ENCODE assay signal across 17 mouse cellular contexts in the genomic region with DNA sequence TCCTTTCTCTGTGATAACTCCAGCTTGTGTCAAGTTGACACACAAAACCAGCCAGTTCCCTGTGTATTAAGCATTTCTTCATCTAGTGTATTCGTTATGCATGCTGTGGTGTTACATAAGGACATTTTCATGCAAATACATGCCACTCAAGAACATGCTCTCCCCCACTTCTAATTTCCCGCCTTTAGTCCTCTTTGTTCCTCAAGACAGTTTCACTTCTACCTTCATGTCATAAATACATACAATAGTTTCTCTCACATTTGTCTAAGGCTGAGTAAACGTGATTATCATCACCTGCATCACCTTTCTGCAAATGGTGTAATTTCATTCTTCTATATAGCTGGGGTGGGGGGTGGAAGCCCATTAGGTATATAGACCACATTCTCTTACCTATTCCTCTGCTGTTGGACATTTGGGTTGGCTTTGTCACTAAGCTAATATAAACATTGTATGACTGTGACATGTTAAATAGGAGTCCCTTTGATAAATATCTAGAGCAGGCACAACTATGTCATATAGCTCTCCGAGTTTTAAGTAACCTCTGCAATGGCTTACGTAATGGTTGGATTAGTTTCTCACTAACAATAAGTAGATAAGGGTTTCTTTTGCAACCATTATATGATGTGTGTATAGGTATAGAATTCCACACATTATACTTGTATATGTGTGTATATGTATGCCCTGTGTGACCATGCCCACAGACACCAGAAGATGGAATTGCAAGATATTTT. TPM values are rescaled to one million over a fixed set of nuclear protein-coding genes. Genes with fewer than 3 reads are reported as not detected.
"Had no signal": no experiment of that assay in that cellular context is flagged by ENCODE, and none has a peak within 500 bp of the region (broad histone marks: within the 10 kb centered on the region; RNA-seq: fewer than 3 reads in every experiment).

No protein-coding gene starts in this region.

- H3K9me3 ChIP-seq: limb, embryonic 12.5 days; liver, embryonic 13.5 days; lung, embryonic 15.5 days; midbrain, embryonic 13.5 days; neural tube, embryonic 12.5 days had no signal

- H3K4me2 ChIP-seq: limb, embryonic 12.5 days; liver, embryonic 13.5 days; lung, embryonic 15.5 days; midbrain, embryonic 13.5 days; neural tube, embryonic 12.5 days had no signal

- H3K4me1 ChIP-seq: midbrain, embryonic 13.5 days; neural tube, embryonic 12.5 days had no signal

- H3K27me3 ChIP-seq: limb, embryonic 12.5 days; liver, embryonic 13.5 days; lung, embryonic 15.5 days; midbrain, embryonic 13.5 days; neural tube, embryonic 12.5 days had no signal

- H3K27ac ChIP-seq: kidney, postnatal 0 days; limb, embryonic 12.5 days; liver, embryonic 13.5 days; lung, embryonic 15.5 days; midbrain, embryonic 13.5 days; neural tube, embryonic 12.5 days; stomach, postnatal 0 days had no signal

- H3K9ac ChIP-seq: limb, embryonic 12.5 days; liver, embryonic 13.5 days; liver, postnatal 0 days; lung, embryonic 15.5 days; midbrain, embryonic 13.5 days; neural tube, embryonic 12.5 days had no signal

- DNase-seq: kidney, adult 9 months; kidney, postnatal 36 days; layer of hippocampus, adult 9-11 months; layer of hippocampus, postnatal 36 days; liver; liver, embryonic 13.5 days; liver, postnatal 0 days; right cerebral cortex, postnatal 4 days; thymus, adult 18-20 months; thymus, postnatal 14 days had no signal

- ATAC-seq: liver, postnatal 0 days; midbrain, embryonic 13.5 days had no signal

- H3K4me3 ChIP-seq: limb, embryonic 12.5 days; liver, embryonic 13.5 days; lung, embryonic 15.5 days; midbrain, embryonic 13.5 days; neural tube, embryonic 12.5 days had no signal

RNA-seq across cellular contexts. Expression of gene Xrra1, which starts 25.6 kb away (rescaled TPM):
- total RNA-seq: neutrophil, adult 5-6 weeks had no signal
- polyA plus RNA-seq: liver, embryonic 13.5 days had no signal
